Mouse (Mus musculus) midbrain, embryonic 16.5 days (tissue): ENCODE measurements around the gene Gpld1. TPM values are rescaled to one million over a fixed set of nuclear protein-coding genes. Genes with fewer than 3 reads are reported as not detected.

Experiments
- ATAC-seq: fragments of 200-750 bp; cut with Nextera tagmentation; 2 replicates; pipeline ENCODE4 v1.8.0; 2017; ENCODE audit warnings: moderate TSS enrichment
- H3K27ac ChIP-seq: fragments of 300-500 bp; sonication (generic); 2 replicates; pipeline ENCODE4 v1.5.1; 2014; ENCODE audit warnings: mild to moderate bottlenecking, low read length, mixed read lengths
- H3K27me3 ChIP-seq: fragments of 300-500 bp; sonication (generic); 2 replicates; pipeline ENCODE4 v1.6.1; 2014; ENCODE audit warnings: low read depth, low read length, mixed read lengths; ENCODE audit not compliant: control insufficient read depth, insufficient read depth
- H3K36me3 ChIP-seq: fragments of 300-500 bp; sonication (generic); 2 replicates; pipeline ENCODE4 v1.6.1; 2014; ENCODE audit warnings: mild to moderate bottlenecking, low read length, moderate library complexity, mixed read lengths; ENCODE audit not compliant: control insufficient read depth, insufficient read depth
- H3K4me1 ChIP-seq: fragments of 300-500 bp; sonication (generic); 2 replicates; pipeline ENCODE4 v1.6.1; 2014; ENCODE audit warnings: mild to moderate bottlenecking, low read length, mixed read lengths; ENCODE audit not compliant: control insufficient read depth, insufficient read depth
- H3K4me2 ChIP-seq: fragments of 300-500 bp; sonication (generic); 2 replicates; pipeline ENCODE4 v1.6.1; 2014; ENCODE audit warnings: mild to moderate bottlenecking, low read length, mixed read lengths
- H3K4me3 ChIP-seq: fragments of 300-500 bp; sonication (generic); 2 replicates; pipeline ENCODE4 v1.5.1; 2014; ENCODE audit warnings: low read depth, mild to moderate bottlenecking, low read length, moderate library complexity, mixed read lengths
- H3K9ac ChIP-seq: fragments of 300-500 bp; sonication (generic); 2 replicates; pipeline ENCODE4 v1.6.1; 2014; ENCODE audit warnings: low read depth, low read length, mixed read lengths
- H3K9me3 ChIP-seq: fragments of 300-500 bp; sonication (generic); replicated peaks from 2 replicates; pipeline ENCODE4 v1.6.1; 2014; ENCODE audit warnings: mild to moderate bottlenecking, low read length, mixed read lengths; ENCODE audit not compliant: control insufficient read depth, poor library complexity, severe bottlenecking
- WGBS: fragments of 180-500 bp; shearing (Covaris S2); extraction: QIAGEN DNeasy Blood & Tissue Kit; methylation state at CpG from one replicate; pipeline ENCODE4 v1.1.7; 2014; 5-methylcytosine and 5-hydroxymethylcytosine counted together
- polyA plus RNA-seq: library from polyadenylated mRNA; unstranded; fragments of >200 nt; fragmentation: Nextera tagmentation; extraction: Ambion mirVana; gene quantifications from 2 replicates; pipeline ENCODE4 v1.2.1, GENCODE M21; 2015

Gpld1 gene
- polyA plus RNA-seq, result 2.8 and 3.5 TPM in 2 replicates

GRCm38 (mm10) chr13:24942512-24943282, at the start of gene Gpld1:
TSS of gene Gpld1 (plus strand) at chr13:24943152.
- Histone ChIP-seq H3K4me3 (no peak within 1 kb of the TSS), H3K27ac (no peak within 1 kb of the TSS), H3K4me2 (no peak within 1 kb of the TSS), H3K36me3 (no peaks in the 10 kb centered on the region), H3K27me3 (no peaks in the 10 kb centered on the region), H3K9ac (no peak within 1 kb of the TSS), H3K4me1 (peaks cover 10% of the 10 kb centered on the region), H3K9me3 (no peaks in the 10 kb centered on the region)
- ATAC-seq, result no peak
- WGBS, result 48% methylated on average over 17 of the region's 17 CpGs

- Histone ChIP-seq H3K36me3 (no peaks in the 10 kb centered on the region), H3K27me3 (no peaks in the 10 kb centered on the region), H3K27ac (no peak overlapping the region), H3K9ac (no peak overlapping the region), H3K9me3 (no peaks in the 10 kb centered on the region), H3K4me1 (no peaks in the 10 kb centered on the region), H3K4me3 (no peak overlapping the region), H3K4me2 (no peak overlapping the region)
- 88% methylated on average over 2 of the region's 2 CpGs for WGBS
- no peak for ATAC-seq
These were observed 49.1 kb upstream of the Gpld1 start for GRCm38 (mm10) chr13:24893880-24894279.

GRCm38 (mm10) chr13:24901916-24902315, 41.0 kb upstream of the Gpld1 start:
- no peak for ATAC-seq
- H3K36me3 ChIP-seq, result 0 out of 2 replicates have a peak, but pooled peaks cover 5% of the 10 kb centered on the region
- H3K27me3 ChIP-seq, result no peaks in the 10 kb centered on the region
- H3K4me3 ChIP-seq, result no peak overlapping the region
- H3K9ac ChIP-seq, result no peak overlapping the region
- 93% methylated on average over 2 of the region's 2 CpGs for WGBS
- no peak overlapping the region for H3K4me2 ChIP-seq
- H3K4me1 ChIP-seq, result no peaks in the 10 kb centered on the region
- no peaks in the 10 kb centered on the region for H3K9me3 ChIP-seq
- no peak overlapping the region for H3K27ac ChIP-seq

- H3K4me2 ChIP-seq, result no peak overlapping the region
- no peak for ATAC-seq
- 63% methylated on average over 6 of the region's 6 CpGs for WGBS
- H3K36me3 ChIP-seq, result 0 out of 2 replicates have a peak, but pooled peaks cover 5% of the 10 kb centered on the region
- no peak overlapping the region for H3K4me3 ChIP-seq
- no peaks in the 10 kb centered on the region for H3K9me3 ChIP-seq
- H3K9ac ChIP-seq, result no peak overlapping the region
- no peaks in the 10 kb centered on the region for H3K27me3 ChIP-seq
- no peak overlapping the region for H3K27ac ChIP-seq
- no peaks in the 10 kb centered on the region for H3K4me1 ChIP-seq
These were observed 39.5 kb upstream of the Gpld1 start for GRCm38 (mm10) chr13:24903412-24903811.

- Histone ChIP-seq H3K9me3 (no peaks in the 10 kb centered on the region), H3K4me2 (no peak overlapping the region), H3K4me1 (no peaks in the 10 kb centered on the region), H3K9ac (no peak overlapping the region), H3K27ac (no peak overlapping the region), H3K27me3 (no peaks in the 10 kb centered on the region), H3K4me3 (no peak overlapping the region), H3K36me3 (peaks cover 4% of the 10 kb centered on the region; the same call in 1 of the 2 replicates)
- 94% methylated on average over 12 of the region's 12 CpGs for WGBS
- ATAC-seq, result no peak
These were observed 37.5 kb upstream of the Gpld1 start for GRCm38 (mm10) chr13:24905422-24905821.

GRCm38 (mm10) chr13:24906831-24907570, 36.0 kb upstream of the Gpld1 start:
- Histone ChIP-seq H3K4me1 (no peaks in the 10 kb centered on the region), H3K27ac (no peak overlapping the region), H3K4me3 (no peak overlapping the region), H3K36me3 (peaks cover 5% of the 10 kb centered on the region; the same call in 1 of the 2 replicates), H3K9ac (no peak overlapping the region), H3K9me3 (no peaks in the 10 kb centered on the region), H3K27me3 (no peaks in the 10 kb centered on the region), H3K4me2 (no peak overlapping the region)
- no peak for ATAC-seq
- WGBS, result 62% methylated on average over 11 of the region's 11 CpGs

GRCm38 (mm10) chr13:24909112-24909511, 33.8 kb upstream of the Gpld1 start:
- no peaks in the 10 kb centered on the region for H3K4me1 ChIP-seq
- no peaks in the 10 kb centered on the region for H3K9me3 ChIP-seq
- ATAC-seq, result no peak
- WGBS, result 97% methylated on average over 1 of the region's 1 CpGs
- peaks cover 11% of the 10 kb centered on the region; the same call in 1 of the 2 replicates for H3K36me3 ChIP-seq
- H3K27ac ChIP-seq, result no peak overlapping the region
- no peak overlapping the region for H3K4me2 ChIP-seq
- H3K9ac ChIP-seq, result no peak overlapping the region
- no peaks in the 10 kb centered on the region for H3K27me3 ChIP-seq
- no peak overlapping the region for H3K4me3 ChIP-seq

- ATAC-seq, result no peak
- Histone ChIP-seq H3K9me3 (no peaks in the 10 kb centered on the region), H3K4me3 (no peak overlapping the region), H3K4me1 (no peaks in the 10 kb centered on the region), H3K27ac (no peak overlapping the region), H3K27me3 (no peaks in the 10 kb centered on the region), H3K36me3 (peaks cover 19% of the 10 kb centered on the region), H3K4me2 (no peak overlapping the region), H3K9ac (no peak overlapping the region)
- 93% methylated on average over 7 of the region's 7 CpGs for WGBS
These were observed 29.4 kb upstream of the Gpld1 start for GRCm38 (mm10) chr13:24913576-24913975.

GRCm38 (mm10) chr13:24914915-24915314, 28.0 kb upstream of the Gpld1 start:
- no peaks in the 10 kb centered on the region for H3K9me3 ChIP-seq
- WGBS, result 94% methylated on average over 4 of the region's 4 CpGs

More at GRCm38 (mm10) chr13:24914915-24915314, 28.0 kb upstream of the Gpld1 start:
- H3K27me3 ChIP-seq, result no peaks in the 10 kb centered on the region
- H3K4me2 ChIP-seq, result no peak overlapping the region
- H3K4me3 ChIP-seq, result no peak overlapping the region
- no peak for ATAC-seq
- H3K9ac ChIP-seq, result no peak overlapping the region
- no peaks in the 10 kb centered on the region for H3K4me1 ChIP-seq
- H3K36me3 ChIP-seq, result peaks cover 22% of the 10 kb centered on the region
- H3K27ac ChIP-seq, result no peak overlapping the region
